Mouse (Mus musculus): ENCODE measurements at regions not wholly inside any gene's neighbourhood (a gene's known extent, or its start where the extent isn't known, plus 50 kb on each side); places are given as distances from the start of the nearest gene placed in this dataset. TPM values are rescaled to one million over a fixed set of nuclear protein-coding genes. Genes with fewer than 3 reads are reported as not detected.

- Histone ChIP-seq H3K36me3 (ENCODE audit: control insufficient read depth, insufficient read depth, low read length) (no peaks in the 10 kb centered on the region), H3K4me2 (ENCODE audit: low read length) (no peak overlapping the region), H3K27ac (ENCODE audit: low read depth, low read length) (no peak overlapping the region), H3K4me1 (ENCODE audit: control insufficient read depth, insufficient read depth, low read depth, low read length) (no peaks in the 10 kb centered on the region), H3K9ac (ENCODE audit: low read depth, low read length) (no peak overlapping the region), H3K9me3 (ENCODE audit: control insufficient read depth, low read length) (no peaks in the 10 kb centered on the region), H3K27me3 (replicated peaks; ENCODE audit: control insufficient read depth, insufficient read depth, low read length) (no peaks in the 10 kb centered on the region), H3K4me3 (ENCODE audit: low read length) (no peak overlapping the region)
- no peak for ATAC-seq
Measured at GRCm38 (mm10) chr10:44589352-44589751, 61.1 kb upstream of the Prdm1 start.

DNA sequence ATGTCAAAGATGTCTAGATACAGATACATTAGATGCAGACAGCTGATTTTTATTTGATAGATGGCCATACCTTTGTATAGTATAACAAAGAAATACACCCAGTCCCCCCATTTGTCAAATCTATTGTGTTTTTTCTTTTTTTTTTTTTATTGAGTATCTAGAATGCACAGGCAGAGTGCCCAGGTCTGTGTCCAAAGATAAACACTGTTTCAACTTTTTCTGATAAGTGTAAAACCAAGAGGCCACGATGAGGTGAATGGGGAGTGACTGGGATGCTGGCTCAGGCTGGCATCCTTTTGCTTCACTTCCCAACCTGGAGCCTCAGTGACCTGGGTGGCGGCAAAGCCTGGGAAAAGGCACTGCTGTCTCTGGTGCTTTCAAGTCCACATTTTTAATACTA is 54.4 kb upstream of the Prdm1 start:
- no peaks in the 10 kb centered on the region for H3K36me3 ChIP-seq (ENCODE audit: control insufficient read depth, insufficient read depth, low read length)
- no peak overlapping the region for H3K27ac ChIP-seq (ENCODE audit: low read depth, low read length)
- H3K4me1 ChIP-seq (ENCODE audit: control insufficient read depth, insufficient read depth, low read depth, low read length), result no peaks in the 10 kb centered on the region
- no peaks in the 10 kb centered on the region for H3K27me3 ChIP-seq (replicated peaks; ENCODE audit: control insufficient read depth, insufficient read depth, low read length)
- H3K4me2 ChIP-seq (ENCODE audit: low read length), result no peak overlapping the region
- H3K9ac ChIP-seq (ENCODE audit: low read depth, low read length), result no peak overlapping the region
- 84% methylated on average over 2 of the region's 2 CpGs for WGBS
- ATAC-seq, result no peak
- H3K9me3 ChIP-seq (ENCODE audit: control insufficient read depth, low read length), result no peaks in the 10 kb centered on the region
- no peak overlapping the region for H3K4me3 ChIP-seq (ENCODE audit: low read length)

Small RNA genes lying in the stretch of these regions (microRNA-seq; reads per million reads assigned to microRNA genes)
- gene Gm24271, result not detected
